ENCODE assay signal across 20 mouse cellular contexts in genomic region chr6:84752806-84753420, GRCm38 (mm10).
DNase-seq lines count a peak whose midpoint lies in the region; ATAC-seq lines count a peak whose summit lies in the region.
"Had no signal": no experiment of that assay in that cellular context is flagged by ENCODE, and none has a peak within 500 bp of the region (broad histone marks: within the 10 kb centered on the region; RNA-seq: fewer than 3 reads in every experiment).

No protein-coding gene starts in this region.

- peak; percentile 79 for ATAC-seq in granulocyte monocyte progenitor cell, adult 5-6 weeks (replicated peaks; ENCODE audit: poor library complexity, severe bottlenecking)
- ATAC-seq in megakaryocyte progenitor cell, adult 5-6 weeks (replicated peaks; ENCODE audit: poor library complexity) = peak; percentile 61
- ATAC-seq: forebrain, embryonic 16.5 days; intestine, postnatal 0 days had no signal

- H3K27ac ChIP-seq in heart, embryonic 10.5 days = no peak overlapping the region
- H3K27ac ChIP-seq: embryonic facial prominence, embryonic 13.5 days; forebrain, embryonic 12.5 days; heart, embryonic 15.5 days; hindbrain, embryonic 15.5 days had no signal

- no peaks in the 10 kb centered on the region for H3K4me1 ChIP-seq in heart, embryonic 10.5 days
- H3K4me1 ChIP-seq: embryonic facial prominence, embryonic 13.5 days; hindbrain, embryonic 15.5 days had no signal

- H3K27me3 ChIP-seq in heart, embryonic 10.5 days (ENCODE audit: insufficient read depth, poor library complexity, severe bottlenecking) = no peaks in the 10 kb centered on the region
- H3K27me3 ChIP-seq: embryonic facial prominence, embryonic 13.5 days; forebrain, embryonic 12.5 days; heart, embryonic 15.5 days; hindbrain, embryonic 15.5 days had no signal

- H3K4me3 ChIP-seq in heart, embryonic 10.5 days = no peak overlapping the region
- H3K4me3 ChIP-seq: embryonic facial prominence, embryonic 13.5 days; forebrain, embryonic 12.5 days; heart, embryonic 15.5 days; hindbrain, embryonic 15.5 days had no signal

- no peaks in the 10 kb centered on the region for H3K36me3 ChIP-seq in heart, embryonic 10.5 days
- H3K36me3 ChIP-seq: embryonic facial prominence, embryonic 13.5 days; forebrain, embryonic 12.5 days; heart, embryonic 15.5 days; hindbrain, embryonic 15.5 days had no signal

- DNase-seq in heart, adult 8-10 months (ENCODE audit: low spot score) = peak; percentile 7
- no peak for DNase-seq in heart, embryonic 10.5 days (ENCODE audit: low spot score)
- peak; percentile 53 for DNase-seq in MEL-GATA-1-ER (ENCODE audit: extremely low read depth, low read depth)
- no peak for DNase-seq in adrenal gland, postnatal 14 days
- DNase-seq in adrenal gland, postnatal 36 days = no peak
- no peak for DNase-seq in kidney, adult 9 months
- DNase-seq: adrenal gland, postnatal 25 days; cerebellum, adult 11-12 months; cerebellum, adult 9-10 months; cerebellum, postnatal 25 days; gastrocnemius, postnatal 14 days; heart, postnatal 14 days had no signal

- no peaks in the 10 kb centered on the region for H3K9me3 ChIP-seq in heart, embryonic 10.5 days
- H3K9me3 ChIP-seq: embryonic facial prominence, embryonic 13.5 days; forebrain, embryonic 12.5 days; heart, embryonic 15.5 days; hindbrain, embryonic 15.5 days had no signal

Comparison
In these comparisons a context has a peak if more than half of its experiments do, and no peak if none do; other contexts are left out.
1. DNase-seq: peak in heart, adult 8-10 months (single experiment) and MEL-GATA-1-ER (single experiment); none in heart, embryonic 10.5 days (single experiment), adrenal gland, postnatal 14 days (single experiment), adrenal gland, postnatal 36 days (0 of 2) and kidney, adult 9 months (single experiment).